In the genomic region with DNA sequence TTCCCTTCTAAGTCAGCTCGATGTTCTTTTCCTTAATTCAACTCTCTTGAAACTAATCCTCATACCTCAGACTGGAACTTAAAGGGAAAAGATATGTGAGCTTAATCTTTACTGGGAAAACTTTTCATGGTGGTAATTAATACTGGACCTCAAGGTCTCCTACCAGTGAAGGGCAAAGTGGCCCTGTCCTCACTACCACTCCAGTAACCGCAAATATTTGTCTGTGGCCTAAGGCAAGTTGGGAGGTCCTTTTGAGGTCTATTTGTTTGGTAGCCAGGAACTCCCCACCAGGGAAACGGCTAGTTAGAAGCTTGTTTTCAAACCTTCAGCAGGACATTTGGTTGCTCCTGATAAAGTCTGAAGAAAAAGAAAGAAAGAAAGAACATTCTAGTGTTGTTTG, we compare ENCODE assay signal across 20 mouse cellular contexts. TPM values are rescaled to one million over a fixed set of nuclear protein-coding genes. Genes with fewer than 3 reads are reported as not detected.
DNase-seq lines count a peak whose midpoint lies in the region; ATAC-seq and TF ChIP-seq lines count a peak whose summit lies in the region.
"Had no signal": no experiment of that assay in that cellular context is flagged by ENCODE, and none has a peak within 500 bp of the region (broad histone marks: within the 10 kb centered on the region; RNA-seq: fewer than 3 reads in every experiment).

No protein-coding gene starts in this region.

- peaks cover 43 to 44% of the 10 kb centered on the region in 2 experiments for H3K4me1 ChIP-seq in liver, embryonic 14.5 days (replicated peaks; ENCODE audit: control insufficient read depth in 2 of 2, insufficient read depth in 2 of 2, low read length in 1 of 2)
- H3K4me1 ChIP-seq in neural tube, embryonic 15.5 days, result no peaks in the 10 kb centered on the region
- H3K4me1 ChIP-seq: forebrain, embryonic 10.5 days; hindbrain, embryonic 15.5 days; neural tube, embryonic 12.5 days had no signal

- no peak for TF ChIP-seq CTCF in liver, embryonic 14.5 days (IDR thresholded peaks at IDR 0.05; ENCODE audit: low read depth)

- no peak for ATAC-seq in liver, embryonic 14.5 days (ENCODE audit: insufficient read depth)
- no peak for ATAC-seq in neural tube, embryonic 15.5 days (ENCODE audit: low FRiP score)
- ATAC-seq: midbrain, embryonic 16.5 days had no signal

- no peaks in the 10 kb centered on the region for H3K9me3 ChIP-seq in liver, embryonic 14.5 days (ENCODE audit: control insufficient read depth, low read length)
- no peaks in the 10 kb centered on the region for H3K9me3 ChIP-seq in neural tube, embryonic 15.5 days (replicated peaks)
- H3K9me3 ChIP-seq: embryonic facial prominence, embryonic 13.5 days; forebrain, embryonic 10.5 days; hindbrain, embryonic 15.5 days; megakaryocyte, embryonic 14.5 days; neural tube, embryonic 12.5 days had no signal

- no peak overlapping the region for H3K4me3 ChIP-seq in liver, embryonic 14.5 days (ENCODE audit: insufficient read depth in 1 of 2, low read depth in 2 of 2, low read length in 2 of 2)
- no peak overlapping the region for H3K4me3 ChIP-seq in neural tube, embryonic 15.5 days (replicated peaks)
- H3K4me3 ChIP-seq: embryonic facial prominence, embryonic 13.5 days; forebrain, embryonic 10.5 days; hindbrain, embryonic 15.5 days; megakaryocyte, embryonic 14.5 days; neural tube, embryonic 12.5 days had no signal

- TF ChIP-seq EP300 in liver, embryonic 14.5 days (IDR thresholded peaks at IDR 0.05; ENCODE audit: low read depth), result 0 out of 2 replicates have a peak, but pooled peaks have one; percentile 28

- H3K9ac ChIP-seq in liver, embryonic 14.5 days (replicated peaks), result peak overlapping the region; percentile 50
- H3K9ac ChIP-seq in neural tube, embryonic 15.5 days (replicated peaks), result no peak overlapping the region
- H3K9ac ChIP-seq: embryonic facial prominence, embryonic 13.5 days; hindbrain, embryonic 15.5 days; lung, embryonic 14.5 days; neural tube, embryonic 12.5 days had no signal

- no peaks in the 10 kb centered on the region for H3K36me3 ChIP-seq in liver, embryonic 14.5 days (replicated peaks; ENCODE audit: control insufficient read depth, insufficient read depth, low read depth)
- no peaks in the 10 kb centered on the region for H3K36me3 ChIP-seq in neural tube, embryonic 15.5 days
- H3K36me3 ChIP-seq: embryonic facial prominence, embryonic 13.5 days; forebrain, embryonic 10.5 days; hindbrain, embryonic 15.5 days; neural tube, embryonic 12.5 days had no signal

- peak; percentile 55 for DNase-seq in kidney, adult 9 months
- no peak for DNase-seq in kidney, postnatal 10 days
- peak; percentile 23 for DNase-seq in 3134 (ENCODE audit: extremely low read depth, insufficient read length, low spot score)
- DNase-seq in 3T3-L1 (ENCODE audit: low read depth, low spot score), result peak; percentile 59
- no peak for DNase-seq in liver, embryonic 14.5 days (ENCODE audit: low read depth in 3 of 3, low spot score in 3 of 3)
- no peak for DNase-seq in T-cell, adult 2 months (ENCODE audit: low spot score)
- DNase-seq: adrenal gland, postnatal 14 days; cerebellum, adult 8-10 months; gastrocnemius, postnatal 10 days; lung, embryonic 14.5 days; right cerebral cortex, postnatal 4 days; thymus, postnatal 4 days had no signal

- WGBS in liver, embryonic 14.5 days (ENCODE audit: insufficient replicate concordance), result 25% methylated on average over 3 of the region's 3 CpGs
- WGBS in neural tube, embryonic 15.5 days, result 78% methylated on average over 3 of the region's 3 CpGs

- peak overlapping the region; percentile 62 for H3K4me2 ChIP-seq in liver, embryonic 14.5 days (ENCODE audit: low read depth)
- no peak overlapping the region for H3K4me2 ChIP-seq in neural tube, embryonic 15.5 days
- H3K4me2 ChIP-seq: embryonic facial prominence, embryonic 13.5 days; hindbrain, embryonic 15.5 days; lung, embryonic 14.5 days; neural tube, embryonic 12.5 days had no signal

- H3K27me3 ChIP-seq in liver, embryonic 14.5 days (ENCODE audit: control insufficient read depth, insufficient read depth, low read length), result no peaks in the 10 kb centered on the region
- H3K27me3 ChIP-seq in neural tube, embryonic 15.5 days (replicated peaks), result no peaks in the 10 kb centered on the region
- H3K27me3 ChIP-seq: CH12.LX; embryonic facial prominence, embryonic 13.5 days; hindbrain, embryonic 15.5 days; neural tube, embryonic 12.5 days had no signal

- peak overlapping the region; percentile 83 for H3K27ac ChIP-seq in liver, embryonic 14.5 days
- H3K27ac ChIP-seq in neural tube, embryonic 15.5 days (replicated peaks), result no peak overlapping the region
- H3K27ac ChIP-seq: embryonic facial prominence, embryonic 13.5 days; forebrain, embryonic 10.5 days; hindbrain, embryonic 15.5 days; neural tube, embryonic 12.5 days had no signal

RNA-seq across cellular contexts. Expression of gene Ntn4, which starts 26.5 kb away (rescaled TPM):
- polyA plus RNA-seq in liver, embryonic 14.5 days (2012; rRNA removed), result 0.44 and 0.52 TPM in 2 replicates
- 0.05 and 0.11 TPM in 2 replicates for polyA plus RNA-seq in liver, embryonic 14.5 days (2014; fragmentation: Nextera tagmentation; extraction: Ambion mirVana)
- 0.43 and 0.59 TPM in 2 replicates for polyA plus RNA-seq in neural tube, embryonic 15.5 days (2015; fragmentation: Nextera tagmentation; extraction: Ambion mirVana)

Comparison
In these comparisons a context has a peak if more than half of its experiments do, and no peak if none do; other contexts are left out.
1. DNase-seq: peak in kidney, adult 9 months (single experiment), 3134 (single experiment) and 3T3-L1 (single experiment); none in kidney, postnatal 10 days (single experiment), liver, embryonic 14.5 days (0 of 3) and T-cell, adult 2 months (single experiment).